Mouse (Mus musculus): Measurements from ENCODE around the gene 1700007K13Rik. TPM values are rescaled to one million over a fixed set of nuclear protein-coding genes. Genes with fewer than 3 reads are reported as not detected.

1700007K13Rik gene
- polyA plus RNA-seq, 1 experiment from 2014 or later: 3.2 TPM

DNA sequence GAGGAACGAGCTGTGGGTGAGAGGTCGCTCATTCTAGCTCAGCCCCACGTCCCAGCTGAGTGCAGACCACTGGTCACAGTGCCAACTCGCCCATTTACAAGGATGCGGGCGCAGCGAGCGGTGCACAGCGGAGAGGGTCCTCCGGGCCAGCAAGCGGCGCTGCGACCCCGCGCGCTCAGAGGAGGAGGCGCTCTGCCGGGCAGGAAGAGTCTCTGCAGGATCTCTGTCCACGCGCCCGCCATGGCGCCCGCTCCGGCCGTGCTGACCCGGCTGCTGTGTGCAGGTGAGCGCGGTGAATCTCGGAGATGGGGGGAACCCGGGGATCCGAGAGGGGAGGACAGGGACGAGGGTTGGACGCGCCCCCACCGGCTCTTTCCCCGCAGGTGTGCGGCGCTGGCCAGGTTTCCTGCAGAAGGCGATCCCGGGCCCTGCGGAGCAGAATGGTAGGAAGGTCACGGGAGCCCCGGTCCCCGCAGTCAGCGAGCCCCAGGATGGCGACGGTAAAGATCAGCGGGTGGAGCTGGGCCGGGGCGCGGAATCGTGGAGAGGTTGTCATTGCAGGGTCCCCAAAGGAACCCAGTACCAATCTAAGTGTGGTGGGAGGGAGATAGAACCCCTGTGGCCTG, 1.8 kb upstream of the 1700007K13Rik start, which contains the start of gene Mrps2:
Gene Mrps2 (plus strand): TSS at position 207 of the 626 bp plus-strand sequence.
- Histone ChIP-seq H3K9me3 (0 out of 2 replicates have a peak, but pooled peaks cover 2% of the 10 kb centered on the region), H3K4me2 (replicated peaks) (peak within 1 kb of the TSS; percentile 65), H3K27ac (replicated peaks) (peak within 1 kb of the TSS; percentile 23; the same call in 1 of the 2 replicates), H3K4me3 (peak within 1 kb of the TSS; percentile 98), H3K27me3 (no peaks in the 10 kb centered on the region), H3K9ac (replicated peaks) (peak within 1 kb of the TSS; percentile 98), H3K4me1 (peaks cover 18% of the 10 kb centered on the region), H3K36me3 (peaks cover 37% of the 10 kb centered on the region)
- WGBS: under 1% methylated on average over 52 of the region's 52 CpGs
- ATAC-seq (replicated peaks): peak; percentile 93

DNA sequence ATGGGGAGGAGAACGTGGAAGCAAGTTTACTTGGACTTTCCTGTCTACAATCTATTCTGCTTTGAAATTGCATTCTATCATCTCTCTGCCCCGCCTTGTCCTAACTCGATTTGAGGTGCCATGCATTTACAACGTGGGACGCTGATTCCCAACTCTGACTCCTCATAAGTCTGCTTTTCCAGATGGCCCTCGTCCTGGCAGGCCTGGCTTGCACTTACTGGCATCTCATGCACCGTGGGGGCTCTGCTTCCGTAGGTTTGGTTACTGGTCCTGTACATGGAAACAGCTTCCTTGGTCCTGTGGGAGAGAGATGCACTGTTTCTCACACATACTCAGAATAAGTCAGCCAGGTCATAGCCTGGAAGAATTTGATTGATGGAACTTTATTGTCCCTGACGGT, 1.2 kb downstream of the 1700007K13Rik start:
- H3K4me3 ChIP-seq: no peak overlapping the region
- H3K36me3 ChIP-seq: peaks cover 7% of the 10 kb centered on the region
- H3K4me2 ChIP-seq (replicated peaks): no peak overlapping the region
- no peaks in the 10 kb centered on the region for H3K9me3 ChIP-seq
- WGBS: 81% methylated on average over 9 of the region's 9 CpGs
- no peaks in the 10 kb centered on the region for H3K27me3 ChIP-seq
- no peak overlapping the region for H3K27ac ChIP-seq (replicated peaks)
- H3K9ac ChIP-seq (replicated peaks): no peak overlapping the region
- H3K4me1 ChIP-seq: peaks cover 18% of the 10 kb centered on the region
- no peak for ATAC-seq (replicated peaks)

DNA sequence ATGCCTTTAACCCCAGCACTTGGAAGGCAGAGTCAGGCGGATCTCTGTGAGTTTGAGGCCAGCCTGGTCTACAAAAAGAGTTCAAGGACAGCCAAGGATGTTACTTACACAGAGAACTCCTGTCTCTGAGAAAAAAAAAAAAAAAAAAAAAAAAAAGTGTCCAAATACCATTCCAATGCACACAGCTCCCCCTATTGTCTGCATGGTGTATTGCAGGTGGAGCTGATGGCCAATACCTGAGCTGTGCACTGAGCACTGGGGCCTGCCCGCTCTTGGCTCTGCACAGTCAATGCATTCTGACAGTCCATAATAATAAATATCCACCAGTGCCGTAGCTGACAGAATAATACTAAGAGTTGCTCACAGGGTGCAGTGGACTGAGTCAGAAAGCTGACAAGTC, 2.2 kb downstream of the 1700007K13Rik start:
- Histone ChIP-seq H3K27me3 (no peaks in the 10 kb centered on the region), H3K36me3 (no peaks in the 10 kb centered on the region), H3K9me3 (no peaks in the 10 kb centered on the region), H3K4me1 (peaks cover 15% of the 10 kb centered on the region), H3K9ac (replicated peaks) (no peak overlapping the region), H3K27ac (replicated peaks) (no peak overlapping the region), H3K4me3 (no peak overlapping the region), H3K4me2 (replicated peaks) (no peak overlapping the region)
- no peak for ATAC-seq (replicated peaks)
- WGBS: 35% methylated on average over 3 of the region's 3 CpGs

DNA sequence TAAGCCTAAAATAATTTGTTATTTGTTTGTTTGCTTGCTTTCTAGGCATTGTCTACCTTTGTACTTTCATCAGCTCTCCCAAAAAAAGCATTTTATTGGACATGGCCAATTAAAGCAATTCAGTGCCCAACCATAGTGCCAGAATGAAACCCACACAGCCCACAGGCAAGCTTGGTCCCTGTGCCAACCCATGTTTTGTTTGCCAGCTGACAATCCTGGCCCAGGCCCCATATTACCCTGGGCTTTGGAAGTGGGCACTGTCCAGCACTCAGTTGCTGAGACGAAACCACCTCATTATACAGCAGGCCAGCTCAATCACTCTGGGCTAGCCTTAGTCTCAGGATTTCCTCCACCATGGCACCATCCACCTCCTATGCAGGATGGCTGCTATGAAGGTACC, 9.5 kb downstream of the 1700007K13Rik start:
- WGBS: 50% methylated on average over 1 of the region's 1 CpGs
- Histone ChIP-seq H3K9me3 (no peaks in the 10 kb centered on the region), H3K4me1 (no peaks in the 10 kb centered on the region), H3K27ac (replicated peaks) (no peak overlapping the region), H3K4me3 (no peak overlapping the region), H3K27me3 (no peaks in the 10 kb centered on the region), H3K9ac (replicated peaks) (no peak overlapping the region), H3K36me3 (peaks cover 3% of the 10 kb centered on the region; the same call in 1 of the 2 replicates), H3K4me2 (replicated peaks) (no peak overlapping the region)
- ATAC-seq (replicated peaks): no peak

DNA sequence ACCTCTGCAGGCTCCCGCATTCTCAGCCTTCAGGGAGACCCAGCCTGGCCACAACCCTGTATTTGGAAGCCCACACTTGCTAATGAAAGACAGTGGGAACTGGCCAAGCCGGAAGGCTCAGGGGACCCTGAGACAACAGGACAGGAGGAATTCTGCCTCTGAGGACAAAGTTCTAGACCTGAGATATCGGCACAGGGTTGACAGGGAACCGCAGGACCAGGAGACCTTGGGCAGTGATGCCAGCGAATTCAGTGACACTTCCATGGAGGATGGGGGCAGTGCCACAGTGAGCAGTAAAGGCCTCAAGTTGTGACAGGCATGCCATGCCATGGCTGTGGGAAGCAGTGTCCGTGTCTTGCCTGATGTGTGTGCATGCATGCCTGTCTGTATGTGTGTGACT, 12.6 kb downstream of the 1700007K13Rik start:
- ATAC-seq (replicated peaks): no peak
- no peaks in the 10 kb centered on the region for H3K4me1 ChIP-seq
- H3K9ac ChIP-seq (replicated peaks): no peak overlapping the region
- WGBS: 95% methylated on average over 6 of the region's 6 CpGs
- no peak overlapping the region for H3K4me2 ChIP-seq (replicated peaks)
- H3K27me3 ChIP-seq: no peaks in the 10 kb centered on the region
- H3K36me3 ChIP-seq: peaks cover 9% of the 10 kb centered on the region; the same call in 1 of the 2 replicates
- H3K4me3 ChIP-seq: no peak overlapping the region
- H3K9me3 ChIP-seq: no peaks in the 10 kb centered on the region
- no peak overlapping the region for H3K27ac ChIP-seq (replicated peaks)

DNA sequence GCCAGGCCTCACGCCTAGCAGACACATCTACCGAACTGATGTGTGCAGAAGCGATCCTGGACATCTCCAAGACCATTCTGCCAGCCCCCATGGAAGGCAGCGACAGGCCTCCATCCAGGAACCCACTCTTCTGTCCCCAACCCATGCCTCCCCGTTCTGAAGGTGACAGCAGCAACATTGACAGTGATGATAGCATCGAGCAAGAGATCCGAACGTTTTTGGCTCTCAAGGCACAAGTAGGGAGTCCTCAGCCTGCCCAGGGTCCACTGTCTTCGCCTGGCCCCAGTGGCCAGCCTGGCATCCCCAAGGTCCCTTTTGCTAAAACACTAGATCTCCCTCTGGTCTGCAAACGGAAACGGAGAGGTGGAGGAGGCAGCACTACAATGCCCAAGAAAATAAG, 14.5 kb downstream of the 1700007K13Rik start:
- Histone ChIP-seq H3K27me3 (no peaks in the 10 kb centered on the region), H3K27ac (replicated peaks) (no peak overlapping the region), H3K9ac (replicated peaks) (no peak overlapping the region), H3K4me1 (peaks cover 8% of the 10 kb centered on the region), H3K4me3 (no peak overlapping the region), H3K9me3 (no peaks in the 10 kb centered on the region), H3K36me3 (peaks cover 9% of the 10 kb centered on the region; the same call in 1 of the 2 replicates), H3K4me2 (replicated peaks) (no peak overlapping the region)
- 91% methylated on average over 11 of the region's 11 CpGs for WGBS
- no peak for ATAC-seq (replicated peaks)

DNA sequence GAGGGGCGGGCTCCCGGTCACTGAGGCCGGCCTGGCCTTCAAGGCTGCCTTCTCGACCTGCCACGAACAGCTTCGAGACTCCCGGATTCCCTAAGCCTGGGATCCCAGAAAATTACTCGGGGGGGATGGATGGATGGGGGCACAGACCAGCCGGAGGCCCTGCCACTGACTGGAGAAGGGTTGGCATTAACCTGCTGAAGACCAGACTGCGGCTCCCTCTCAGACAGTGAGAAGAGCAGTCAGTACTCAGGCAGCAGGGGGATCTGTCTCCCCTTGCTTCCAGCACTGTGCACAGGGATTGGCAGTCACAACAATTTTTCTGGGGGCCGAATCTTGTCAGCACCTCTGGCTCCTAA, 18.8 kb downstream of the 1700007K13Rik start:
- Histone ChIP-seq H3K36me3 (peaks cover 7% of the 10 kb centered on the region; the same call in 1 of the 2 replicates), H3K9ac (replicated peaks) (peak overlapping the region; percentile 69), H3K27me3 (no peaks in the 10 kb centered on the region), H3K4me3 (peak overlapping the region; percentile 80), H3K4me2 (replicated peaks) (peak overlapping the region; percentile 97), H3K9me3 (no peaks in the 10 kb centered on the region), H3K4me1 (peaks cover 17% of the 10 kb centered on the region), H3K27ac (replicated peaks) (peak overlapping the region; percentile 74)
- ATAC-seq (replicated peaks): peak; percentile 72
- WGBS: 5% methylated on average over 11 of the region's 11 CpGs

DNA sequence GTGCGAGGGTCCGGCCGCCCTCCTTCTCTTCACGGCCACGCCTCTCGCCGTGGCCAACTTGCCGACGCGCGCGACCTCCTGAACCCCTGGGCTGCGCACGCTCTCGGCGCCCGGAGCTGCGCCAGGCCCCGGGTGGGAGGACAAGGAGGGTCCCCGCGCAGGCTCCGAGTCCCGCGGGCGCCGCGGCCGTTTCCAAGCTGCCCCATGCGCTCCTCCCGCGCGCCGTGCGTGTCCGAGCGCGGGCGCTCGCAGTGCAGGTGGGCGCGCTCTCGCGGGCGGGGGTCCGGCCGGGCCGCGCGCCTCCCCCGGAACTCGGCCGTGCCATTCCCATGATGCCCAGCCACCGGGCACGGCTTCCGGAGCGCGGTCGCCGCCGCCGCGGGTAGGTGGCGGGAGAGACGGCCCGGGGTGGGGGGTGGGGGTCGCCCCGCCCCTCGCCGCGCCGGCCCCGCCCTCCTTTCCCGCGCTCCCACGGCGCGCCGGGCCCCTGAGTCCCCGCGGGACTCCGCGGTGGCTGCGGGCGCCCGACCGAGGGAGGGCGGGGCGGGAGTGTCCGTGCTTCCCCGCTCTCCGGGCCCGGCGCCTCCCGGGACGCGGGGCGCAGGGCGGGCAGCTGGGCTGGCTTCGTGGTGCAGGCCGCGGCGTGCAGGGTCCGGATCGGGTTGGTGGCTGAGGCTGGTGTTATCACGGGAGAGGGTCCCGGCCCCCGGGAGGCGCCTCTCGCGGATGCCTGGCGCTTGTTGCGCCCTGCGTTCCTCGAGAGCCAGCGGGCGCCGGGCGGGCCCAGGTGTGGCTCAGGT, 19.4 kb downstream of the 1700007K13Rik start, which contains the start of gene Ppp1r26:
Gene Ppp1r26 (plus strand): TSS at position 286 of the 800 bp plus-strand sequence.
- peak within 1 kb of the TSS; percentile 80 for H3K4me3 ChIP-seq
- peaks cover 7% of the 10 kb centered on the region; the same call in 1 of the 2 replicates for H3K36me3 ChIP-seq
- under 1% methylated on average over 109 of the region's 118 CpGs for WGBS
- peaks cover 17% of the 10 kb centered on the region for H3K4me1 ChIP-seq
- H3K4me2 ChIP-seq (replicated peaks): peak within 1 kb of the TSS; percentile 97
- no peaks in the 10 kb centered on the region for H3K27me3 ChIP-seq
- H3K27ac ChIP-seq (replicated peaks): peak within 1 kb of the TSS; percentile 74
- peak within 1 kb of the TSS; percentile 69 for H3K9ac ChIP-seq (replicated peaks)
- no peaks in the 10 kb centered on the region for H3K9me3 ChIP-seq
- peak; percentile 69 for ATAC-seq (replicated peaks)

DNA sequence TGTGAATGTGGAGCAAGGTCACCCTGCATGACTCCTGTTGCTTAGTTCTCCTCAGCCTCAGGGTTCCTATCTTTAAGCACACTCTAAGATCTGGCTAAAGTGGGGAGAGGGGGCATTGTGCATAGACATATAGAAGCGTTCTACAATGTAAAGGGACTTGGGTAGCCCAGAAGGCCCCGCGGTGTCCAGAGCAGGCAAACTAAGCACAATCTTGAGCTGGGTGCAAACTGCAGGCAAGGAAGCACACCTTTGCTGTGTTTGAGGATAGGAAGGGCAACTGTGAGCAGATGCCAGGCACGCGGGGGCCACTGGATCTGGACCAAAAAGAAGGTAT, 20.0 kb downstream of the 1700007K13Rik start:
- Histone ChIP-seq H3K27ac (replicated peaks) (peak overlapping the region; percentile 74), H3K4me3 (peak overlapping the region; percentile 80), H3K9me3 (no peaks in the 10 kb centered on the region), H3K4me2 (replicated peaks) (peak overlapping the region; percentile 97), H3K9ac (replicated peaks) (peak overlapping the region; percentile 69), H3K4me1 (peaks cover 17% of the 10 kb centered on the region), H3K36me3 (0 out of 2 replicates have a peak, but pooled peaks cover 2% of the 10 kb centered on the region), H3K27me3 (no peaks in the 10 kb centered on the region)
- ATAC-seq (replicated peaks): peak; percentile 27; the same call in 1 of the 2 replicates
- 4% methylated on average over 5 of the region's 5 CpGs for WGBS

DNA sequence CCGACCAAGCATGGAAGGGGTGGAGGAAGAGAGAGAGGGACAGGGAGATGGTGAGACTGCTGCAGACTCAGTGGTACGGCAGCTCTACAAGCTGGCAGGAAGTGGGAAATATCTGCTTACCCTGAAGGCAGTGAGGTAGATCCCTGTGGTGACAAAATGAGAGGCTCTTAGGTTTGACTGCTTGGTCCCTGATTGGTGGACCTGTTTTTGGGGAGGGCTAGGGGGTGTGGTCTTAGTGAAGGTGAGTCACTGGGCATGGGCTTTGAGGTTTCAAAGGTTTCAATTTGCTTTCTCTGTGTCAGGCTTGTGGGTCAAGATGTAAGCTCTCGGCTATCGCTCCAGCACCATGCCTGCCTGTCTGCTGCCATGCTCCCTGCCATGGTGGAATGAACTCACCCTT, 21.1 kb downstream of the 1700007K13Rik start:
- Histone ChIP-seq H3K4me2 (replicated peaks) (no peak overlapping the region), H3K9ac (replicated peaks) (no peak overlapping the region), H3K27ac (replicated peaks) (no peak overlapping the region), H3K9me3 (no peaks in the 10 kb centered on the region), H3K27me3 (no peaks in the 10 kb centered on the region), H3K36me3 (no peaks in the 10 kb centered on the region), H3K4me1 (peaks cover 17% of the 10 kb centered on the region), H3K4me3 (no peak overlapping the region)
- ATAC-seq (replicated peaks): no peak
- WGBS: 93% methylated on average over 4 of the region's 4 CpGs

DNA sequence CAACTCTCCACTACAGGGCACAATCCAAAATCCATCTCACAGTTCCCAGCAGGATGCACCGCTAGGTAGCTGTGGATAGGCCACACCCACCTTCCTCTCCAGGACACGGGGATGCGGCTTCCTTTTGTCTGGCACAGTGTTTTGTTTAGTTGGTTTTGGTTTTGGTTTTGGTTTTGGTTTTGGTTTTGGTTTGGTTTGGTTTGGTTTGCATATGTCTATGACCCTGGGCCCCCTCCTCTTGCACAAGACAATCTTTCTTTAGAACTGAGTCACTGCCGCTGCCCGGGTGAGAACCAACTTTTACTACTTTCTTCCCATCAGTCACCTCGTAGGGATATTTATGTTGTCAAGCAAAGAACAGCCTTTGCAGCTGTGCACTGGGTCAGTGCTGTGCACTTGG, 25.3 kb downstream of the 1700007K13Rik start:
- Histone ChIP-seq H3K27ac (replicated peaks) (no peak overlapping the region), H3K4me1 (peaks cover 3% of the 10 kb centered on the region), H3K9ac (replicated peaks) (no peak overlapping the region), H3K27me3 (no peaks in the 10 kb centered on the region), H3K9me3 (no peaks in the 10 kb centered on the region), H3K4me2 (replicated peaks) (no peak overlapping the region), H3K4me3 (no peak overlapping the region), H3K36me3 (no peaks in the 10 kb centered on the region)
- 81% methylated on average over 6 of the region's 6 CpGs for WGBS
- no peak for ATAC-seq (replicated peaks)

DNA sequence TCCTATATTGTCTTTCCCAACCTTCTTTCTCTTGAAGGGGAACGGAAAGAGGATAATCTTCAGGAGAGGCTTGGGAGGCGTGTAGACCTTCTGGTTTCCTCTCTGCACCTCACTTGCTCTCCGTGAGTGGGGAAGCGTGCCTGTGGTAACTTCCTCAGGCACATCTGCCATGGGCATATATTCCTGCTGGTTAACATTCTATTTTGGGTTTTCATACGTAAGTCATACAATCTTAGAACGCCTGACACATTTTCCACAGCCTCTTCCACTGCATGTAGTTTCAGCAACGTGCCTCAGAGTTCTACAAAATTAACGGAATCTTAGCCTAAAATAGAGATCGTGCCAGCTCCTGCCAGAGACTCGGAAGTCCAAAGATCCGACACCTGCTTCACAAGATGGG, 30.7 kb downstream of the 1700007K13Rik start:
- H3K9ac ChIP-seq (replicated peaks): no peak overlapping the region
- H3K27ac ChIP-seq (replicated peaks): no peak overlapping the region
- no peaks in the 10 kb centered on the region for H3K27me3 ChIP-seq
- no peaks in the 10 kb centered on the region for H3K4me1 ChIP-seq
- H3K4me2 ChIP-seq (replicated peaks): no peak overlapping the region
- H3K4me3 ChIP-seq: no peak overlapping the region
- no peak for ATAC-seq (replicated peaks)
- WGBS: 89% methylated on average over 11 of the region's 11 CpGs
- no peaks in the 10 kb centered on the region for H3K36me3 ChIP-seq
- H3K9me3 ChIP-seq: no peaks in the 10 kb centered on the region
